Mouse (Mus musculus) testis, postnatal 10 days (tissue): ENCODE results near the gene Olfr215.
"Not testable (repeated sequence)": the region's sequence is repeated elsewhere in the genome, so short reads cannot be mapped to it uniquely, and the experiment has no call there.

ENCODE experiments used
- DNase-seq: peaks from one replicate; pipeline ENCODE4 v3.0.0; 2021; ENCODE audit warnings: low spot score

The Olfr215 gene

GRCm38 (mm10) chr6:116584095-116584494 is at the start of gene Olfr215:
Gene Olfr215 (minus strand): TSS chr6:116584195.
- DNase-seq = no peak

- peak; percentile 84 for DNase-seq
Observed at GRCm38 (mm10) chr6:116632129-116632528, 48.1 kb upstream of the Olfr215 start.

- no peak for DNase-seq
Observed at GRCm38 (mm10) chr6:116629766-116630165, 45.8 kb upstream of the Olfr215 start.

- peak; percentile 78 for DNase-seq
Observed at GRCm38 (mm10) chr6:116628539-116629171, 44.7 kb upstream of the Olfr215 start, which contains the start of gene Zfp422. Gene Zfp422 (minus strand): TSS chr6:116628999.

- no peak for DNase-seq
Observed at GRCm38 (mm10) chr6:116628095-116628494, 44.1 kb upstream of the Olfr215 start.

GRCm38 (mm10) chr6:116626417-116626816 is 42.4 kb upstream of the Olfr215 start:
- not testable (repeated sequence) for DNase-seq

- no peak for DNase-seq
Observed at GRCm38 (mm10) chr6:116621318-116622023, 37.5 kb upstream of the Olfr215 start.

- DNase-seq = no peak
Observed at GRCm38 (mm10) chr6:116618073-116618472, 34.1 kb upstream of the Olfr215 start.

- DNase-seq = no peak
Observed at GRCm38 (mm10) chr6:116615719-116616118, 31.7 kb upstream of the Olfr215 start.

GRCm38 (mm10) chr6:116607230-116607629 is 23.2 kb upstream of the Olfr215 start:
- no peak for DNase-seq

- not testable (repeated sequence) for DNase-seq
Observed at GRCm38 (mm10) chr6:116600969-116601368, 17.0 kb upstream of the Olfr215 start.

GRCm38 (mm10) chr6:116569834-116570233 is 14.2 kb downstream of the Olfr215 start:
- DNase-seq = no peak

GRCm38 (mm10) chr6:116554952-116555351 is 29.0 kb downstream of the Olfr215 start:
- DNase-seq = no peak

GRCm38 (mm10) chr6:116553935-116554334 is 30.1 kb downstream of the Olfr215 start, which contains the start of gene Olfr214:
Gene Olfr214 (plus strand): TSS chr6:116554235.
- DNase-seq = no peak

- not testable (repeated sequence) for DNase-seq
Observed at GRCm38 (mm10) chr6:116550841-116551240, 33.2 kb downstream of the Olfr215 start, which contains the start of gene Gm5580. Gene Gm5580 (plus strand): TSS chr6:116551141.

GRCm38 (mm10) chr6:116542500-116542899 is 41.5 kb downstream of the Olfr215 start:
- no peak for DNase-seq

GRCm38 (mm10) chr6:116538156-116538555 is 45.8 kb downstream of the Olfr215 start, which contains the start of gene Olfr213:
Gene Olfr213 (plus strand): TSS chr6:116538456.
- no peak for DNase-seq
